ENCODE assay signal across 8 mouse cellular contexts in genomic region chr11:51681324-51681975, GRCm38 (mm10). TPM values are rescaled to one million over a fixed set of nuclear protein-coding genes. Genes with fewer than 3 reads are reported as not detected.
DNase-seq lines count a peak whose midpoint lies in the region; ATAC-seq and TF ChIP-seq lines count a peak whose summit lies in the region.

No protein-coding gene starts in this region.

- peak overlapping the region; percentile 18; the same call in 1 of the 2 replicates for H3K4me3 ChIP-seq in midbrain, embryonic 10.5 days
- H3K4me3 ChIP-seq in midbrain, embryonic 15.5 days: no peak overlapping the region
- H3K4me3 ChIP-seq in intestine, postnatal 0 days (ENCODE audit: low read depth, low read length): no peak overlapping the region
- H3K4me3 ChIP-seq in midbrain, embryonic 16.5 days (ENCODE audit: low read depth, low read length): no peak overlapping the region

- no peaks in the 10 kb centered on the region for H3K27me3 ChIP-seq in midbrain, embryonic 10.5 days (ENCODE audit: low read depth, poor library complexity, severe bottlenecking)
- H3K27me3 ChIP-seq in midbrain, embryonic 15.5 days (replicated peaks): no peaks in the 10 kb centered on the region
- H3K27me3 ChIP-seq in intestine, postnatal 0 days (replicated peaks; ENCODE audit: control insufficient read depth, insufficient read depth, low read length): no peaks in the 10 kb centered on the region
- H3K27me3 ChIP-seq in midbrain, embryonic 16.5 days (ENCODE audit: control insufficient read depth, insufficient read depth, low read depth, low read length): no peaks in the 10 kb centered on the region

- peak; percentile 97 for TF ChIP-seq CTCF in intestine, postnatal 0 days (IDR thresholded peaks at IDR 0.05; ENCODE audit: low read depth)

- no peak overlapping the region for H3K4me2 ChIP-seq in midbrain, embryonic 15.5 days
- peak overlapping the region; percentile 28; the same call in 1 of the 2 replicates for H3K4me2 ChIP-seq in intestine, postnatal 0 days (replicated peaks; ENCODE audit: low read depth)
- 0 out of 2 replicates have a peak overlapping the region, but pooled peaks have one; percentile 5 for H3K4me2 ChIP-seq in midbrain, embryonic 16.5 days (ENCODE audit: low read length)

- intact Hi-C loops in left cerebral cortex, postnatal 36 days (cut with DNase I): loop anchor here (1.0 kb wide), 1 partner anchor 64 kb away; no protein-coding TSS in a partner anchor

- ATAC-seq in midbrain, embryonic 15.5 days (replicated peaks): no peak
- ATAC-seq in intestine, postnatal 0 days: peak; percentile 64; the same call in 1 of the 2 replicates
- ATAC-seq in midbrain, embryonic 16.5 days: 0 out of 2 replicates have a peak, but pooled peaks have one; percentile 32

- H3K36me3 ChIP-seq in midbrain, embryonic 10.5 days: peaks cover 15% of the 10 kb centered on the region
- H3K36me3 ChIP-seq in midbrain, embryonic 15.5 days (replicated peaks): no peaks in the 10 kb centered on the region
- no peaks in the 10 kb centered on the region for H3K36me3 ChIP-seq in intestine, postnatal 0 days (ENCODE audit: control insufficient read depth, insufficient read depth)
- H3K36me3 ChIP-seq in midbrain, embryonic 16.5 days (ENCODE audit: control insufficient read depth, insufficient read depth, low read length): peaks cover 3% of the 10 kb centered on the region; the same call in 1 of the 2 replicates

- H3K9ac ChIP-seq in midbrain, embryonic 15.5 days: no peak overlapping the region
- no peak overlapping the region for H3K9ac ChIP-seq in intestine, postnatal 0 days (ENCODE audit: low read depth, low read length)
- no peak overlapping the region for H3K9ac ChIP-seq in midbrain, embryonic 16.5 days (ENCODE audit: low read depth, low read length)

- peak; percentile 84 for DNase-seq in midbrain, embryonic 10.5 days (ENCODE audit: low spot score)
- peak; percentile 86 to 90 for DNase-seq in cerebellum, postnatal 36 days
- peak; percentile 64 for DNase-seq in gastrocnemius, postnatal 25 days
- peak; percentile 76 to 85 for DNase-seq in left cerebral cortex, postnatal 36 days (ENCODE audit: low spot score in 2 of 2)
- DNase-seq in spleen, postnatal 36 days (ENCODE audit: low spot score in 2 of 2): peak; percentile 78 to 86

- WGBS in midbrain, embryonic 10.5 days: 39% methylated on average over 13 of the region's 13 CpGs
- 32% methylated on average over 13 of the region's 13 CpGs for WGBS in midbrain, embryonic 15.5 days
- 29% methylated on average over 13 of the region's 13 CpGs for WGBS in intestine, postnatal 0 days
- 29% methylated on average over 13 of the region's 13 CpGs for WGBS in midbrain, embryonic 16.5 days

- no peak overlapping the region for H3K27ac ChIP-seq in midbrain, embryonic 10.5 days (replicated peaks)
- H3K27ac ChIP-seq in midbrain, embryonic 15.5 days: no peak overlapping the region
- H3K27ac ChIP-seq in intestine, postnatal 0 days (ENCODE audit: low read depth, low read length): no peak overlapping the region
- no peak overlapping the region for H3K27ac ChIP-seq in midbrain, embryonic 16.5 days (ENCODE audit: low read length)

- H3K4me1 ChIP-seq in midbrain, embryonic 10.5 days: peaks cover 4% of the 10 kb centered on the region
- H3K4me1 ChIP-seq in midbrain, embryonic 15.5 days: no peaks in the 10 kb centered on the region
- H3K4me1 ChIP-seq in intestine, postnatal 0 days (replicated peaks; ENCODE audit: control insufficient read depth, insufficient read depth, low read length): no peaks in the 10 kb centered on the region; the same call in 1 of the 2 replicates
- H3K4me1 ChIP-seq in midbrain, embryonic 16.5 days (ENCODE audit: control insufficient read depth, insufficient read depth, low read length): no peaks in the 10 kb centered on the region

- no peaks in the 10 kb centered on the region for H3K9me3 ChIP-seq in midbrain, embryonic 10.5 days (replicated peaks)
- no peaks in the 10 kb centered on the region for H3K9me3 ChIP-seq in midbrain, embryonic 15.5 days
- no peaks in the 10 kb centered on the region for H3K9me3 ChIP-seq in intestine, postnatal 0 days (ENCODE audit: control insufficient read depth)
- H3K9me3 ChIP-seq in midbrain, embryonic 16.5 days (replicated peaks; ENCODE audit: control insufficient read depth, low read length, poor library complexity, severe bottlenecking): no peaks in the 10 kb centered on the region

RNA-seq across cellular contexts. Expression of gene 0610009B22Rik, which starts 7.2 kb away (rescaled TPM):
- polyA plus RNA-seq in midbrain, embryonic 10.5 days (2016; fragmentation: Nextera tagmentation; extraction: Ambion mirVana): 88.5 and 89.7 TPM in 2 replicates
- 81.7 and 86.0 TPM in 2 replicates for polyA plus RNA-seq in midbrain, embryonic 15.5 days (2015; fragmentation: Nextera tagmentation; extraction: Ambion mirVana)
- 10 to 100 TPM; 30.6 to 31.5 TPM for total RNA-seq in gastrocnemius, postnatal 25 days (2021)
- polyA plus RNA-seq in intestine, postnatal 0 days (2015; fragmentation: Nextera tagmentation; extraction: Ambion mirVana): 110 and 113 TPM in 2 replicates
- total RNA-seq in left cerebral cortex, postnatal 36 days (2021): 10 to 100 TPM; 32.2 to 33.8 TPM
- 91.5 and 106 TPM in 2 replicates for polyA plus RNA-seq in midbrain, embryonic 16.5 days (2015; fragmentation: Nextera tagmentation; extraction: Ambion mirVana)

RNA-seq across cellular contexts. Expression of gene D930048N14Rik, which starts 30.7 kb away (rescaled TPM):
- polyA plus RNA-seq in midbrain, embryonic 10.5 days (2016; fragmentation: Nextera tagmentation; extraction: Ambion mirVana): 0.98 and 1.6 TPM in 2 replicates
- 0.91 and 0.94 TPM in 2 replicates for polyA plus RNA-seq in midbrain, embryonic 15.5 days (2015; fragmentation: Nextera tagmentation; extraction: Ambion mirVana)
- under 1 TPM; 0.20 to 0.32 TPM for total RNA-seq in gastrocnemius, postnatal 25 days (2021)
- polyA plus RNA-seq in intestine, postnatal 0 days (2015; fragmentation: Nextera tagmentation; extraction: Ambion mirVana): 1.1 and 1.3 TPM in 2 replicates
- total RNA-seq in left cerebral cortex, postnatal 36 days (2021): 1 to 10 TPM in 1 of 2 experiments, under 1 TPM in 1; 0.81 to 1.6 TPM
- 1.2 TPM in 2 replicates for polyA plus RNA-seq in midbrain, embryonic 16.5 days (2015; fragmentation: Nextera tagmentation; extraction: Ambion mirVana)

RNA-seq across cellular contexts. Expression of gene N4bp3, which starts 30.8 kb away (rescaled TPM):
- polyA plus RNA-seq in midbrain, embryonic 10.5 days (2016; fragmentation: Nextera tagmentation; extraction: Ambion mirVana): 16.9 and 21.7 TPM in 2 replicates
- 20.5 and 21.1 TPM in 2 replicates for polyA plus RNA-seq in midbrain, embryonic 15.5 days (2015; fragmentation: Nextera tagmentation; extraction: Ambion mirVana)
- 1 to 10 TPM; 2.9 to 3.8 TPM for total RNA-seq in gastrocnemius, postnatal 25 days (2021)
- polyA plus RNA-seq in intestine, postnatal 0 days (2015; fragmentation: Nextera tagmentation; extraction: Ambion mirVana): 8.5 and 8.8 TPM in 2 replicates
- 10 to 100 TPM; 11.8 to 15.0 TPM for total RNA-seq in left cerebral cortex, postnatal 36 days (2021)
- polyA plus RNA-seq in midbrain, embryonic 16.5 days (2015; fragmentation: Nextera tagmentation; extraction: Ambion mirVana): 19.6 and 22.3 TPM in 2 replicates

RNA-seq across cellular contexts. Expression of gene Rmnd5b, which starts 45.8 kb away (rescaled TPM):
- polyA plus RNA-seq in midbrain, embryonic 10.5 days (2016; fragmentation: Nextera tagmentation; extraction: Ambion mirVana): 38.6 TPM in 2 replicates
- 83.7 and 89.3 TPM in 2 replicates for polyA plus RNA-seq in midbrain, embryonic 15.5 days (2015; fragmentation: Nextera tagmentation; extraction: Ambion mirVana)
- total RNA-seq in gastrocnemius, postnatal 25 days (2021): 10 to 100 TPM in 1 of 2 experiments, 1 to 10 TPM in 1; 9.3 to 12.3 TPM
- polyA plus RNA-seq in intestine, postnatal 0 days (2015; fragmentation: Nextera tagmentation; extraction: Ambion mirVana): 32.4 and 34.2 TPM in 2 replicates
- total RNA-seq in left cerebral cortex, postnatal 36 days (2021): 10 to 100 TPM; 58.0 to 58.9 TPM
- 80.0 and 82.7 TPM in 2 replicates for polyA plus RNA-seq in midbrain, embryonic 16.5 days (2015; fragmentation: Nextera tagmentation; extraction: Ambion mirVana)
